Mouse (Mus musculus) stomach, embryonic 16.5 days (tissue): Measurements from ENCODE around the gene Bsx. TPM values are rescaled to one million over a fixed set of nuclear protein-coding genes. Genes with fewer than 3 reads are reported as not detected.

Experiments used
- ATAC-seq: fragments of 200-750 bp; cut with Nextera tagmentation; 2 replicates; pipeline ENCODE4 v1.8.0; 2017; ENCODE audit warnings: moderate number of reproducible peaks, moderate TSS enrichment; ENCODE audit not compliant: insufficient read depth, low FRiP score
- H3K27ac ChIP-seq: fragments of 300-500 bp; sonication (generic); 2 replicates; pipeline ENCODE4 v1.5.1; 2014; ENCODE audit warnings: low read length
- H3K27me3 ChIP-seq: fragments of 300-500 bp; sonication (generic); 2 replicates; pipeline ENCODE4 v1.6.1; 2014; ENCODE audit warnings: low read length, control low read depth, mixed read lengths; ENCODE audit not compliant: control insufficient read depth, insufficient read depth
- H3K36me3 ChIP-seq: fragments of 300-500 bp; sonication (generic); 2 replicates; pipeline ENCODE4 v1.6.1; 2014; ENCODE audit warnings: low read length; ENCODE audit not compliant: control insufficient read depth, insufficient read depth
- H3K4me1 ChIP-seq: fragments of 300-500 bp; sonication (generic); 2 replicates; pipeline ENCODE4 v1.6.1; 2014; ENCODE audit warnings: low read length, control low read depth, mixed read lengths; ENCODE audit not compliant: control insufficient read depth, insufficient read depth
- H3K4me2 ChIP-seq: fragments of 300-500 bp; sonication (generic); 2 replicates; pipeline ENCODE4 v1.6.1; 2014; ENCODE audit warnings: low read depth, low read length, mixed read lengths
- H3K4me3 ChIP-seq: fragments of 300-500 bp; sonication (generic); replicated peaks from 2 replicates; pipeline ENCODE4 v1.5.1; 2014; ENCODE audit warnings: mild to moderate bottlenecking, low read length
- H3K9ac ChIP-seq: fragments of 300-500 bp; sonication (generic); 2 replicates; pipeline ENCODE4 v1.6.1; 2014; ENCODE audit warnings: low read length
- H3K9me3 ChIP-seq: fragments of 300-500 bp; sonication (generic); replicated peaks from 2 replicates; pipeline ENCODE4 v1.6.1; 2016; ENCODE audit warnings: low read length, control low read depth; ENCODE audit not compliant: control insufficient read depth
- WGBS: fragments of 180-500 bp; shearing (Covaris S2); extraction: QIAGEN DNeasy Blood & Tissue Kit; methylation state at CpG from one replicate; pipeline ENCODE4 v1.1.7; 2014; 5-methylcytosine and 5-hydroxymethylcytosine counted together
- polyA plus RNA-seq: library from polyadenylated mRNA; unstranded; fragments of >200 nt; fragmentation: Nextera tagmentation; extraction: Ambion mirVana; gene quantifications from 2 replicates; pipeline ENCODE4 v1.2.1, GENCODE M21; 2015

The Bsx gene
- polyA plus RNA-seq, 1 experiment from 2014 or later: not detected

- WGBS: 2% methylated on average over 32 of the region's 32 CpGs
- 0 out of 2 replicates have a peak, but pooled peaks cover 5% of the 10 kb centered on the region for H3K4me1 ChIP-seq
- no peak overlapping the region for H3K4me3 ChIP-seq
- H3K9me3 ChIP-seq: no peaks in the 10 kb centered on the region
- H3K4me2 ChIP-seq: no peak overlapping the region
- no peak for ATAC-seq
- H3K36me3 ChIP-seq: no peaks in the 10 kb centered on the region
- peaks cover 78% of the 10 kb centered on the region for H3K27me3 ChIP-seq
- no peak overlapping the region for H3K9ac ChIP-seq
- H3K27ac ChIP-seq: no peak overlapping the region
Observed at GRCm38 (mm10) chr9:40878291-40878945, 4.5 kb downstream of the Bsx start.

GRCm38 (mm10) chr9:40878998-40879397, 5.1 kb downstream of the Bsx start:
- H3K9ac ChIP-seq: no peak overlapping the region
- H3K36me3 ChIP-seq: no peaks in the 10 kb centered on the region
- H3K4me3 ChIP-seq: no peak overlapping the region
- H3K4me2 ChIP-seq: no peak overlapping the region
- H3K4me1 ChIP-seq: 0 out of 2 replicates have a peak, but pooled peaks cover 5% of the 10 kb centered on the region
- no peaks in the 10 kb centered on the region for H3K9me3 ChIP-seq
- no peak overlapping the region for H3K27ac ChIP-seq
- H3K27me3 ChIP-seq: peaks cover 73% of the 10 kb centered on the region
- ATAC-seq: no peak
- 1% methylated on average over 14 of the region's 14 CpGs for WGBS

DNA sequence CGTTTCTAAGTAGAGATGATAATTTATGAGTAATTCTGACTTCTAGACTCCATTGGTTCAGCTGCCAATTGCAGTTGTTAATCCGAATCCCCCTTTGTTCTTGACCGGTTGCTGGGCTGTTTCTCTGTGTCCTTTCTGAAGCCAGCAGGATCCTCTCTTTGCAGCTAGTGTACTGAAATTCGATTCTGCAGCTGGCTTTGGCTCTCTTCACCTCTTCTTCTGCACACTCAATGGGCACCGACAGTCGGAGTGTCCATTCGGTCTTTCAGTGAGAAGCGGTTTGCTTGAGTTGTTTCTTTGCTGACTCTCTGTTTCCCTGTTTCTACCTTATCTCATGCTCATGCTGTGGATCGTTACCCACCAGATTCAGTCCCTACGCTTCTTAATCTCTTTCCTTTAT, 11.7 kb downstream of the Bsx start:
- ATAC-seq: no peak
- peaks cover 10% of the 10 kb centered on the region for H3K27me3 ChIP-seq
- H3K36me3 ChIP-seq: no peaks in the 10 kb centered on the region
- no peaks in the 10 kb centered on the region for H3K9me3 ChIP-seq
- H3K27ac ChIP-seq: no peak overlapping the region
- H3K4me1 ChIP-seq: no peaks in the 10 kb centered on the region
- no peak overlapping the region for H3K4me3 ChIP-seq
- WGBS: 53% methylated on average over 10 of the region's 10 CpGs
- H3K4me2 ChIP-seq: no peak overlapping the region
- no peak overlapping the region for H3K9ac ChIP-seq

- no peak for ATAC-seq
- no peaks in the 10 kb centered on the region for H3K36me3 ChIP-seq
- H3K27me3 ChIP-seq: no peaks in the 10 kb centered on the region; the same call in 1 of the 2 replicates
- H3K9me3 ChIP-seq: no peaks in the 10 kb centered on the region
- no peak overlapping the region for H3K4me3 ChIP-seq
- H3K27ac ChIP-seq: no peak overlapping the region
- H3K4me1 ChIP-seq: no peaks in the 10 kb centered on the region
- 47% methylated on average over 12 of the region's 12 CpGs for WGBS
- no peak overlapping the region for H3K9ac ChIP-seq
- no peak overlapping the region for H3K4me2 ChIP-seq
Observed at GRCm38 (mm10) chr9:40889389-40889788, 15.5 kb downstream of the Bsx start.

GRCm38 (mm10) chr9:40892456-40892855, 18.5 kb downstream of the Bsx start:
- Histone ChIP-seq H3K27me3 (no peaks in the 10 kb centered on the region), H3K36me3 (no peaks in the 10 kb centered on the region), H3K9me3 (no peaks in the 10 kb centered on the region), H3K27ac (no peak overlapping the region), H3K4me1 (no peaks in the 10 kb centered on the region), H3K9ac (no peak overlapping the region), H3K4me3 (no peak overlapping the region), H3K4me2 (no peak overlapping the region)
- WGBS: 78% methylated on average over 6 of the region's 6 CpGs
- no peak for ATAC-seq

DNA sequence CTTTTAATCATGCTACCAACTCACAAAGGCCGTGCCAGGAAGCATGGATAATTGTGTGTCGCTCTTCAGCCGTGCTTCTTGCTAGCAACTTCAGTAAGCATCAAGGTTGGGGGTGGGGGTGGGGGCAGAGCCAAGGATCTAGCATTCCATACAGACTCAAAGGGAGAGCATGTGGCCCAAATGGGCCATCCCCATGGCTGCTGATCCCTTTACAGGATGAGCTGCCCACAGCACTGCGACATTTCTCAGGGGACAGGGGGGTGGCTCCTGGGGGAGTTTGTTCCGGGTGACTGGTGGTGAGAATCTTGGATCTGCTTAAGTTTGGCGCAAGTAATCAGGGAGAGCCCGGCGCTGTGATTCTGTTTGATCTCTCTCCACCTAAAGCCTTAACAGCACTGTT, 33.5 kb downstream of the Bsx start:
- no peak for ATAC-seq
- no peak overlapping the region for H3K27ac ChIP-seq
- no peak overlapping the region for H3K4me3 ChIP-seq
- H3K9ac ChIP-seq: no peak overlapping the region
- 47% methylated on average over 8 of the region's 8 CpGs for WGBS
- H3K4me1 ChIP-seq: no peaks in the 10 kb centered on the region
- no peaks in the 10 kb centered on the region for H3K9me3 ChIP-seq
- H3K27me3 ChIP-seq: no peaks in the 10 kb centered on the region
- H3K36me3 ChIP-seq: no peaks in the 10 kb centered on the region
- no peak overlapping the region for H3K4me2 ChIP-seq

DNA sequence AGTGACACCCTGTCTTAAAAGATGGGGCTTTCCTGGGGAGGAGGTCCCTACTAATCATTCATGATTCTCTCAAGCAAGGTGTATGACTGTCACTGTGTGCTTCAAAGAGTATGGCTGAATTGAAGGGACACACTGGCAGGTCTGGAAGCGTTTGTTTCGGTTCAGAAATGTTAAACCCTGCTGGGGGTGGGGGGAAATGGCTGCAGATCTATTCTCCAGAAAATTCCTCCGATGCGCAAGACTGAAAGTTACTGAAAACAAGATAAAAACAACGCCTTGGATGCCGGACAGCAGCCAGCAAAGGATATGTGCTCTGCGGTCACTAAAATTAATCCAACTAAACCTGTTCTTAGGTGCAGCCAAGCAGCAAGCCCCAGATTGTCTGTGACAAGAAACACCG, 34.5 kb downstream of the Bsx start:
- Histone ChIP-seq H3K9ac (no peak overlapping the region), H3K27me3 (no peaks in the 10 kb centered on the region), H3K4me3 (no peak overlapping the region), H3K4me1 (no peaks in the 10 kb centered on the region), H3K9me3 (no peaks in the 10 kb centered on the region), H3K36me3 (no peaks in the 10 kb centered on the region), H3K27ac (no peak overlapping the region), H3K4me2 (no peak overlapping the region)
- ATAC-seq: no peak
- WGBS: 81% methylated on average over 8 of the region's 8 CpGs

- no peaks in the 10 kb centered on the region for H3K36me3 ChIP-seq
- no peak overlapping the region for H3K4me2 ChIP-seq
- H3K9ac ChIP-seq: no peak overlapping the region
- H3K9me3 ChIP-seq: no peaks in the 10 kb centered on the region
- WGBS: 77% methylated on average over 7 of the region's 7 CpGs
- H3K27me3 ChIP-seq: no peaks in the 10 kb centered on the region
- no peaks in the 10 kb centered on the region for H3K4me1 ChIP-seq
- ATAC-seq: no peak
- no peak overlapping the region for H3K27ac ChIP-seq
- H3K4me3 ChIP-seq: no peak overlapping the region
Observed at GRCm38 (mm10) chr9:40908915-40909314, 35.0 kb downstream of the Bsx start.

- no peaks in the 10 kb centered on the region for H3K27me3 ChIP-seq
- no peaks in the 10 kb centered on the region for H3K9me3 ChIP-seq
- H3K4me1 ChIP-seq: no peaks in the 10 kb centered on the region
- no peak overlapping the region for H3K27ac ChIP-seq
- no peak overlapping the region for H3K4me2 ChIP-seq
- 65% methylated on average over 12 of the region's 12 CpGs for WGBS
- no peak overlapping the region for H3K4me3 ChIP-seq
- no peak for ATAC-seq
- H3K9ac ChIP-seq: no peak overlapping the region
- H3K36me3 ChIP-seq: no peaks in the 10 kb centered on the region
Observed at GRCm38 (mm10) chr9:40917871-40918613, 44.1 kb downstream of the Bsx start.
